Mouse (Mus musculus): Measurements from ENCODE around the gene Hist2h2bb. TPM values are rescaled to one million over a fixed set of nuclear protein-coding genes. Genes with fewer than 3 reads are reported as not detected.

The Hist2h2bb gene
- 15.3 and 21.5 TPM in 2 replicates for polyA plus RNA-seq (2012; rRNA removed)

GRCm38 (mm10) chr3:96269511-96270474 lies at the start of gene Hist2h2bb:
TSS of gene Hist2h2bb (plus strand) at chr3:96269752.

GRCm38 (mm10) chr3:96220765-96221639 lies 48.5 kb upstream of the Hist2h2bb start, which contains the start of the genes Hist2h2ac and Hist2h2be:
TSS of gene Hist2h2ac (minus strand) at chr3:96220880.
TSS of gene Hist2h2be (plus strand) at chr3:96221119.

GRCm38 (mm10) chr3:96238954-96239793 lies 30.4 kb upstream of the Hist2h2bb start, which contains the start of gene Hist2h3c2:
TSS of gene Hist2h3c2 (minus strand) at chr3:96239127.

DNA sequence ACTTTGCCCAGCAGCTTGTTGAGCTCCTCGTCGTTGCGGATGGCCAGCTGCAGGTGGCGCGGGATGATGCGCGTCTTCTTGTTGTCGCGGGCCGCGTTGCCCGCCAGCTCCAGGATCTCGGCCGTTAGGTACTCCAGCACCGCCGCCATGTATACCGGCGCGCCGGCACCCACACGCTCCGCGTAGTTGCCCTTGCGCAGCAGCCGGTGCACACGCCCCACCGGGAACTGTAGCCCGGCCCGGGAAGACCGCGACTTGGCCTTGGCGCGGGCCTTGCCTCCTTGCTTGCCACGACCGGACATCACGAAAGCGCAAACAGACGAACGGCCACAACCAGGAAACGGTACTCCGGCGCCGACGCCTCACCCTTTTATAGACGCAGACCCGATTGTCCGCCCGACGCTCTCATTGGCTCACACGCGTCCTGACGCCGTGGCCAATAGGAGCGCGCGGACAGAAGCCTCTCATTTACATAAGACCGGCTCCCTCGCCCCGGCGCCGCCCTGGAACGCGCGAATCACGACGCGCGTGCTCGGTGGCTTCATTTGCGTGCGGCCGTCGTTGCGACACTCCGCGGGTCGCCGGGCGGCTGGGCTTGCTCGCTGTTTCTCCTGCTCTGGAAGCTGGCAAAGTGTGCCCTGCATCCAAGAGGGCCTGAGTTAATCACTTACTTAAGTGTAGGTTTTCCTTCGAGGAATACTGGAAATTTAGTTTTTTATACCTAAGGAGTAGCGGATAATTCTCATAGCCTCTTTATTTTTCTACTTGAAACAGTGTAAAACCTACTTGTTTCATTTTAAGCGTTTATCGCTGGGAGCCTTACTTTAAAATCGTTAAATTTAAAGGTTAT lies 29.4 kb upstream of the Hist2h2bb start, which contains the start of gene Hist2h2aa2:
Gene Hist2h2aa2, minus strand, starts transcription at position 328 of the 850 bp plus-strand sequence.

DNA sequence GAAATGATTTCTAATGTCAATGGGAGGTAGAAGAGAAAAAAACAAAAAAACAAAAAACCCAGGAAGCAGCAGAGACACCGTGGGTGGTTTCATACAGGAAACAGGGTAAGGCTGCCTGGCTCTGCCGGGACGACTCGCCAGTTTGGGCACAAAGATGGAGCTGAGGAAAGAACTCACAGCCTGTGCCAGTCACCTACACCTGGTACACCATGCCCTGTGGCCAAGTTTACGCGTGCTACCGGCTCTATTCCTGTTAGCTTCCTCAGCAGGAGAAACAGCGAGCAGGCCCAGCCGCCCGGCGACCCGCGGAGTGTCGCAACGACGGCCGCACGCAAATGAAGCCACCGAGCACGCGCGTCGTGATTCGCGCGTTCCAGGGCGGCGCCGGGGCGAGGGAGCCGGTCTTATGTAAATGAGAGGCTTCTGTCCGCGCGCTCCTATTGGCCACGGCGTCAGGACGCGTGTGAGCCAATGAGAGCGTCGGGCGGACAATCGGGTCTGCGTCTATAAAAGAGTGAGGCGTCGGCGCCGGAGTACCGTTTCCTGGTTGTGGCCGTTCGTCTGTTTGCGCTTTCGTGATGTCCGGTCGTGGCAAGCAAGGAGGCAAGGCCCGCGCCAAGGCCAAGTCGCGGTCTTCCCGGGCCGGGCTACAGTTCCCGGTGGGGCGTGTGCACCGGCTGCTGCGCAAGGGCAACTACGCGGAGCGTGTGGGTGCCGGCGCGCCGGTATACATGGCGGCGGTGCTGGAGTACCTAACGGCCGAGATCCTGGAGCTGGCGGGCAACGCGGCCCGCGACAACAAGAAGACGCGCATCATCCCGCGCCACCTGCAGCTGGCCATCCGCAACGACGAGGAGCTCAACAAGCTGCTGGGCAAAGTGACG lies 24.3 kb upstream of the Hist2h2bb start, which contains the start of gene Hist2h2aa1:
Gene Hist2h2aa1, plus strand, starts transcription at position 495 of the 884 bp plus-strand sequence.

GRCm38 (mm10) chr3:96246427-96246856 lies 23.1 kb upstream of the Hist2h2bb start, which contains the start of gene Hist2h3c1:
TSS of gene Hist2h3c1 (plus strand) at chr3:96246685.

DNA sequence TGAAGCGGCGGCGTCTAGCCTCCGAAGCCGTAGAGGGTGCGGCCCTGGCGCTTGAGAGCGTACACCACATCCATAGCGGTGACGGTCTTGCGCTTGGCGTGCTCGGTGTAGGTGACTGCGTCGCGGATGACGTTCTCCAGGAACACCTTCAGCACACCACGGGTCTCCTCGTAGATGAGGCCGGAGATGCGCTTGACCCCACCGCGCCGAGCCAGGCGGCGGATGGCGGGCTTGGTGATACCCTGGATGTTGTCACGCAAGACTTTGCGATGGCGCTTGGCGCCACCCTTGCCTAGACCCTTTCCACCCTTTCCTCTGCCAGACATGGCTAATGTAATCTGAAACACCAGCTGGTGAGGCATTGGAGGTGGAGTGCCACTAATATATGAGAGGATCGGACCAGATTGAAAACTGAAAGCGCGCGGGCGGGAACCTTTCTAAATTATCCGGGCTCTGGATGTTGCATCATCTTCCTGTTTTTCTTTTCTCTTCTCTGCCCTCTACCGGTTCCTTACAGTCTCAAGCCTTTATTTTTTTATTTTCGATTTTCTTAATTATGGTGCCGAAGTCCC lies 6.5 kb upstream of the Hist2h2bb start, which contains the start of gene Hist2h4:
Gene Hist2h4, minus strand, starts transcription at position 333 of the 572 bp plus-strand sequence.

GRCm38 (mm10) chr3:96268051-96268775 lies 1.3 kb upstream of the Hist2h2bb start, which contains the start of gene Hist2h3b:
TSS of gene Hist2h3b (plus strand) at chr3:96268654.

GRCm38 (mm10) chr3:96293787-96294186 lies 24.2 kb downstream of the Hist2h2bb start, which contains the start of gene Fcgr1:
TSS of gene Fcgr1 (minus strand) at chr3:96293969.

Other genes with a start within 250 kb of the Hist2h2bb start
- gene Vps45, start 211.3 kb upstream of the Hist2h2bb start, polyA plus RNA-seq (2012; rRNA removed): 18.4 and 30.4 TPM in 2 replicates
- gene Otud7b, start 165.2 kb upstream of the Hist2h2bb start, polyA plus RNA-seq (2012; rRNA removed): 14.9 and 18.9 TPM in 2 replicates
- gene Mtmr11, start 107.7 kb upstream of the Hist2h2bb start, polyA plus RNA-seq (2012; rRNA removed): 7.7 and 18.9 TPM in 2 replicates
- 70.9 and 110 TPM in 2 replicates for gene Sf3b4, start 97.4 kb upstream of the Hist2h2bb start, polyA plus RNA-seq (2012; rRNA removed)
- 19.2 and 20.4 TPM in 2 replicates for gene Sv2a, start 88.6 kb upstream of the Hist2h2bb start, polyA plus RNA-seq (2012; rRNA removed)
- gene Bola1, start 50.0 kb upstream of the Hist2h2bb start, polyA plus RNA-seq (2012; rRNA removed): 54.1 and 66.8 TPM in 2 replicates
- gene Hist2h2ab, start 49.9 kb upstream of the Hist2h2bb start, polyA plus RNA-seq (2012; rRNA removed): 2.2 and 20.1 TPM in 2 replicates
- 12.5 and 13.4 TPM in 2 replicates for gene Hist2h2ac, start 48.9 kb upstream of the Hist2h2bb start, polyA plus RNA-seq (2012; rRNA removed)
- 11.2 and 12.1 TPM in 2 replicates for gene Hist2h2be, start 48.6 kb upstream of the Hist2h2bb start, polyA plus RNA-seq (2012; rRNA removed)
- gene Hist2h3c2, start 30.6 kb upstream of the Hist2h2bb start, polyA plus RNA-seq (2012; rRNA removed): 46.9 and 104 TPM in 2 replicates
- 4.9 and 34.3 TPM in 2 replicates for gene Hist2h2aa2, start 29.5 kb upstream of the Hist2h2bb start, polyA plus RNA-seq (2012; rRNA removed)
- 15.4 and 49.6 TPM in 2 replicates for gene Hist2h2aa1, start 24.3 kb upstream of the Hist2h2bb start, polyA plus RNA-seq (2012; rRNA removed)
- not detected in 2 replicates for gene Hist2h3c1, start 23.1 kb upstream of the Hist2h2bb start, polyA plus RNA-seq (2012; rRNA removed)
- gene Hist2h4, start 6.4 kb upstream of the Hist2h2bb start, polyA plus RNA-seq (2012; rRNA removed): 9.1 and 16.1 TPM in 2 replicates
- gene Hist2h3b, start 1.1 kb upstream of the Hist2h2bb start, polyA plus RNA-seq (2012; rRNA removed): 87.7 and 152 TPM in 2 replicates
- gene Fcgr1, start 24.2 kb downstream of the Hist2h2bb start, polyA plus RNA-seq (2012; rRNA removed): 1.9 and 2.0 TPM in 2 replicates
- 0.15 TPM in 1 of 2 replicates, not detected in the other for gene BC107364, start 182.6 kb downstream of the Hist2h2bb start, polyA plus RNA-seq (2012; rRNA removed)